Mouse (Mus musculus): ENCODE results near the gene Klhdc8b.

DNA sequence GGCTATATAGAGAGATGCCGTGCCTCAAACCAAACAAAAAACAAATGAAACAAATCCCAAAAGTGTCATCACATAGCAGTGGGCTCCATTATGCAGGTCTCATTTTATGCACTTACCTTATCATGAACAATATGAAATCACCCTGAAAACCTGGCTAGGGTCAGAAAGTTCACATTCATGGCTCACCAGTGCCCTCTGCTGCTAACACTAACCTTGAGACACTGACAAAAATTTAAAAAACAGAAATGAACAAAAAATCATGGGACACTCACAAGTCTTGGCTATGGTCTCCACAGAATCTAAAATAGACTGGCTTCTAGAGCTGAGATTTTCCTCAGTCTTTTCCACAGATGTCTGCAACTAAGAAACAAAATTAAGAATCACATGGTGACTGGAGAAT, 49.2 kb downstream of the Klhdc8b start:
- no peak for TF ChIP-seq CTCF (IDR thresholded peaks at IDR 0.05; ENCODE audit: control insufficient read depth, insufficient read depth, low read length)
- no peak for TF ChIP-seq POLR2A (IDR thresholded peaks at IDR 0.05; ENCODE audit: borderline replicate concordance, control insufficient read depth, low read depth, low read length)

Data from bone marrow, adult 2 months (tissue).